Mouse (Mus musculus) limb, embryonic 14.5 days (tissue): ENCODE measurements around the gene Enpp5. TPM values are rescaled to one million over a fixed set of nuclear protein-coding genes. Genes with fewer than 3 reads are reported as not detected.
A peak's percentile ranks its signal among the peaks of the same experiment; 100 is the strongest.

Experiments used
- ATAC-seq: fragments of 200-750 bp; cut with Nextera tagmentation; 2 replicates; pipeline ENCODE4 v1.8.0; 2017; ENCODE audit warnings: low read depth, moderate number of reproducible peaks, moderate TSS enrichment; ENCODE audit not compliant: low FRiP score
- DNase-seq: peaks from one replicate; pipeline ENCODE4 v3.0.0-alpha.2; 2015; ENCODE audit warnings: low spot score
- H3K27ac ChIP-seq: fragments of 300-500 bp; sonication (generic); replicated peaks from 2 replicates; pipeline ENCODE4 v1.5.1; 2014; ENCODE audit warnings: low read depth, mild to moderate bottlenecking, low read length, moderate library complexity, mixed read lengths
- H3K27me3 ChIP-seq: fragments of 300-500 bp; sonication (generic); 2 replicates; pipeline ENCODE4 v1.6.1; 2014; ENCODE audit warnings: low read length, mixed read lengths; ENCODE audit not compliant: control insufficient read depth, insufficient read depth
- H3K36me3 ChIP-seq: fragments of 300-500 bp; sonication (generic); 2 replicates; pipeline ENCODE4 v1.6.1; 2014; ENCODE audit warnings: mild to moderate bottlenecking, low read length, moderate library complexity, mixed read lengths; ENCODE audit not compliant: control insufficient read depth, insufficient read depth
- H3K4me1 ChIP-seq: fragments of 300-500 bp; sonication (generic); 2 replicates; pipeline ENCODE4 v1.6.1; 2014; ENCODE audit warnings: antibody characterized with exemption, low read length, mixed read lengths; ENCODE audit not compliant: control insufficient read depth, insufficient read depth
- H3K4me2 ChIP-seq: fragments of 300-500 bp; sonication (generic); replicated peaks from 2 replicates; pipeline ENCODE4 v1.6.1; 2014; ENCODE audit warnings: low read depth, mild to moderate bottlenecking, low read length, moderate library complexity; ENCODE audit not compliant: severe bottlenecking
- H3K4me3 ChIP-seq: fragments of 300-500 bp; sonication (generic); replicated peaks from 2 replicates; pipeline ENCODE4 v1.5.1; 2014; ENCODE audit warnings: low read length
- H3K9ac ChIP-seq: fragments of 300-500 bp; sonication (generic); 2 replicates; pipeline ENCODE4 v1.6.1; 2014; ENCODE audit warnings: mild to moderate bottlenecking, low read depth, low read length, moderate library complexity; ENCODE audit not compliant: severe bottlenecking
- H3K9me3 ChIP-seq: fragments of 300-500 bp; sonication (generic); 2 replicates; pipeline ENCODE4 v1.6.1; 2016; ENCODE audit warnings: low read length; ENCODE audit not compliant: control insufficient read depth
- POLR2A ChIP-seq: fragments of 200-500 bp; IDR thresholded peaks from 2 replicates; pipeline ENCODE4 v1.8.0; 2012; ENCODE audit warnings: inconsistent platforms, mild to moderate bottlenecking, moderate library complexity, borderline replicate concordance; ENCODE audit not compliant: insufficient read depth, insufficient read length; ENCODE audit errors: extremely low read depth
- WGBS: fragments of 180-500 bp; shearing (Covaris S2); extraction: QIAGEN DNeasy Blood & Tissue Kit; methylation state at CpG from one replicate; pipeline ENCODE4 v1.1.7; 2014; 5-methylcytosine and 5-hydroxymethylcytosine counted together
- polyA plus RNA-seq, 2 experiments: library from polyadenylated mRNA; depleted of rRNA in 1 of 2; stranded (reverse) in 1 of 2; unstranded in 1 of 2; fragments of >200 nt; fragmentation: Nextera tagmentation in 1 of 2; extraction: Ambion mirVana in 1 of 2; gene quantifications; 2 replicates each; pipeline versions ENCODE4 v1.2.1 to v1.2.3; 2012 to 2014

Gene Enpp5
- polyA plus RNA-seq, 2 experiments, result 11.5 to 15.9 TPM

- Histone ChIP-seq H3K36me3 (no peaks in the 10 kb centered on the region), H3K27me3 (no peaks in the 10 kb centered on the region), H3K4me1 (peaks cover 12% of the 10 kb centered on the region), H3K4me2 (no peak overlapping the region), H3K4me3 (no peak overlapping the region), H3K9ac (no peak overlapping the region), H3K9me3 (no peaks in the 10 kb centered on the region), H3K27ac (no peak overlapping the region)
- TF ChIP-seq POLR2A, result no peak
- WGBS, result 87% methylated on average over 1 of the region's 1 CpGs
- DNase-seq (no peak), ATAC-seq (no peak)
Observed at GRCm38 (mm10) chr17:44060781-44061180, 17.8 kb upstream of the Enpp5 start.

- Histone ChIP-seq H3K4me2 (no peak overlapping the region), H3K36me3 (no peaks in the 10 kb centered on the region), H3K9ac (no peak overlapping the region), H3K4me3 (no peak overlapping the region), H3K27ac (no peak overlapping the region), H3K4me1 (peaks cover 13% of the 10 kb centered on the region), H3K9me3 (no peaks in the 10 kb centered on the region), H3K27me3 (no peaks in the 10 kb centered on the region)
- ATAC-seq (peak; percentile 89), DNase-seq (peak; percentile 89)
- WGBS, result 23% methylated on average over 5 of the region's 5 CpGs
- TF ChIP-seq POLR2A, result no peak
Observed at GRCm38 (mm10) chr17:44061289-44061890, 17.2 kb upstream of the Enpp5 start.

GRCm38 (mm10) chr17:44068876-44069275 lies 9.7 kb upstream of the Enpp5 start:
- Histone ChIP-seq H3K9ac (no peak overlapping the region), H3K36me3 (no peaks in the 10 kb centered on the region), H3K27me3 (no peaks in the 10 kb centered on the region), H3K4me2 (no peak overlapping the region), H3K4me1 (peaks cover 5% of the 10 kb centered on the region; the same call in 1 of the 2 replicates), H3K4me3 (no peak overlapping the region), H3K27ac (no peak overlapping the region), H3K9me3 (no peaks in the 10 kb centered on the region)
- DNase-seq, result no peak
- WGBS, result 71% methylated on average over 6 of the region's 6 CpGs
- no peak for TF ChIP-seq POLR2A
- ATAC-seq, result no peak

GRCm38 (mm10) chr17:44071680-44072079 lies 6.9 kb upstream of the Enpp5 start:
- ATAC-seq (no peak), DNase-seq (no peak)
- H3K4me1 ChIP-seq, result no peaks in the 10 kb centered on the region
- no peaks in the 10 kb centered on the region for H3K9me3 ChIP-seq
- no peak overlapping the region for H3K4me2 ChIP-seq
- H3K27me3 ChIP-seq, result no peaks in the 10 kb centered on the region
- H3K27ac ChIP-seq, result no peak overlapping the region
- H3K9ac ChIP-seq, result no peak overlapping the region
- H3K36me3 ChIP-seq, result no peaks in the 10 kb centered on the region
- H3K4me3 ChIP-seq, result no peak overlapping the region
- TF ChIP-seq POLR2A, result no peak

GRCm38 (mm10) chr17:44075601-44076000 lies 3.0 kb upstream of the Enpp5 start:
- DNase-seq (no peak), ATAC-seq (no peak)
- Histone ChIP-seq H3K36me3 (no peaks in the 10 kb centered on the region), H3K9me3 (no peaks in the 10 kb centered on the region), H3K4me3 (no peak overlapping the region), H3K27me3 (no peaks in the 10 kb centered on the region), H3K4me2 (no peak overlapping the region), H3K4me1 (no peaks in the 10 kb centered on the region), H3K9ac (no peak overlapping the region), H3K27ac (no peak overlapping the region)
- TF ChIP-seq POLR2A, result no peak
- 86% methylated on average over 3 of the region's 3 CpGs for WGBS
